Mouse (Mus musculus) cortical plate, adult 2 months (tissue): ENCODE data around the gene Shc3.

Experiments
- CTCF ChIP-seq: fragments of 200-500 bp; IDR thresholded peaks from 2 replicates; pipeline ENCODE4 v1.5.1; 2011; ENCODE audit warnings: mild to moderate bottlenecking, control low read depth, low read length; ENCODE audit not compliant: insufficient read depth; ENCODE audit errors: extremely low read depth
- POLR2A ChIP-seq: fragments of 200-500 bp; IDR thresholded peaks from 2 replicates; pipeline ENCODE4 v1.6.1; 2011; ENCODE audit warnings: mild to moderate bottlenecking, low read length, control low read depth; ENCODE audit not compliant: insufficient read depth; ENCODE audit errors: extremely low read depth

DNA sequence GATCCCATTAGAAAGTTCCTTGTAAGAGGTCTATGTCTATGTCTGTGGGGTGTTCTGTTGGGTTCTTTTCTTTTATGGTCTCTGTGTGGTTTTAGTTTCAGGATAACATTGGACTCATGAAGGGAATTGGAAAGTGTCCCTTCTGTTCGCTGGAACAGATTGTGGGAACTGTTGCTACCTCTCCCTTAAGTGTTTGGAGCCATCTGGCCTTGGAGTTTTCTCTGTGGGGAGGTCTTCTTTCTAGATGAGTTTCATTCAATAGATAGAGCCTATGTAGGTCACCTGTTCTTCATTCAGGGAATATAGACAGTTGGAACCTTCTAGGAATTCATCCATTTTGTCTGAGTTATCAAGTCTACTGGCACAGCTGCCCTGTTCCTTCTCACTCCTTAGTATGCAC, 69.5 kb downstream of the Shc3 start:
- TF ChIP-seq CTCF (no peak), POLR2A (no peak)
